Mouse (Mus musculus) CD4-positive naive resting alpha-beta T cell, adult 76 days (primary cell): Measurements from ENCODE around the gene Mrpl55. TPM values are rescaled to one million over a fixed set of nuclear protein-coding genes. Genes with fewer than 3 reads are reported as not detected.

Source experiments
- total RNA-seq: library from RNA; stranded (reverse); gene quantifications from one replicate; pipeline ENCODE4 v1.2.4, GENCODE M21; 2023

Mrpl55 gene
- total RNA-seq, result 14.7 TPM

DNA sequence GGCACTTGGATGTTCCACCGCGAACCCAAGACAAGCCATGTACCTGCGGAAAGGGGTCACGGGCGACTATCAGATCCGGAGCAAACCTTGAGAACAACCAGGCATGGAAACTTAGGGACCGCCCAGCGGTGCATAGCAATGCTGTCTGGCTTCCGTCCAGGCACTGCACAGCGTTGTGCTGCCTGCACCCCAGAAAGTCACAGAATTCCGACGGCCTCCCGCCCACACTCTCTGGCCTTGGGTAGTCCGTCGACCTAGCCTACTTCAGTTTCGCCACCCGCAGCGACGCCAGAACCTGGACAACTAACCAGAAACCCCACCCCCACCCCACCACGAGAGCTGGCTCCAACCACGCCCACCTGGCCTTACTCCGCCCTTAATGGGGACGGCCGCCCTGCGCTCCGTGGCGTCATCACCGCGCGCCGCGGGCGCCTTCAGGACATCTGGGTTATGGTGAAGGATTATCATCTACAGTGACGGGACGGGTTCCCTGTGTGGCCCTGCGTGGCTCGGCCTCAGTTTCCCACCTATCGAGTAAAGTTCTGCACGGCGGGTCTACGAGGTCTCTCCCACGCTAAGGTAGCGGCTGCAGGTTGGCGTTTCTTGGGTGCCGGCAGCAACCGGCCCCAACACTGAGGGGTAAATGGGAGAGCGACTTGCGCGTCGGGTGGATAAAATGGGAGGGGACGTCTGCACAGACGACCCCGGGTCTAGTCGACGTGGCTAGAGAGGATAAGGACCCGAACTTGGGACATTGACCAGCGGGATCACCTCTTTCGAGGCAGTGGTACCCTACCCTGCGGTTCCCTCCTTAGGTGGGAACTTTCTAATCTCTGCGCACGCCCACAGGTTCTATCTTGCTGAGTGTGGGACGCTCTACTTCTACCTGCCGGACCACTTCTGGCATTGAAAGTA is at the start of gene Mrpl55:
Gene Mrpl55, plus strand, starts transcription at position 406 of the 915 bp plus-strand sequence.

GRCm38 (mm10) chr11:59163255-59164236 is 38.7 kb upstream of the Mrpl55 start, which contains the start of gene Iba57:
TSS of gene Iba57 (minus strand) at chr11:59163739.

DNA sequence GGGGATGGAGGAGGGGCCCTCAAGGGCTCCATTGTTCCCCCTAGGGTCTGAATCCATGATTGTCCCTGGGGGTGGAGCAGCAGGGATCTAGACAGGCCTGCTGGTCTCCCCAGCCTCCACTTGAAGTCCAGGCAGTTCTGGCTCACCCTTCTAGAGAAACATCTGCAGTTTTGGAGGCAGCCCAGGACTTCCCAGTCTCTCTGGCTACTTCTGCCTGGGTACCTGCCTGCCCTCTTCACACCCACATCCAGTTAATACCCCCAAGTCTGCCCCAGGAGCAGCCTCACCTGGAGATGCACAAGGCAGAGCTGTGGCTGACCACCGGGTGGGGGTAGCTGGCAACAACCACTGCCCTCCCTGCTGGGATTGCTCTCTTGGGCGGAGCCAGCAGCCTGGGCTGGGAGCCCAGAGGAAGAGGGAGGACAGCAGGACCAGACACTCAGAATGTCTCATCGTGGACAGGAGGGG is 19.4 kb upstream of the Mrpl55 start, which contains the start of gene Gjc2:
Gene Gjc2, minus strand, starts transcription at position 350 of the 468 bp plus-strand sequence.

DNA sequence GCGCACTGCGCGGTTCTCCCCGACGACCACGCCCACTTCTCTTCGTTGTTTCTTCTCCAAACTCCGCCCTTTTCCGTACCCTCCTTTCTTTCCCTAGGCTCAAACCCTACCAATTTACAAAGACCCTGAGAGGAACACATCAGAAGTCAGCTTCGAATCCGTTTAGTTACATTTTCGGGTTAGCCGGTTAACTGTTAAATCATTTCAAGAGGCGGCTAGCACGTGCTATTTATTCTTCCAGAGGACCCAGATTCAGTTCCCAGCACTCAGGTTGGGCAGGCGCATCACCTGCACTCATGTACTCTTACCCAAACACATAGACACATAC is 10.3 kb upstream of the Mrpl55 start, which contains the start of gene Guk1:
Gene Guk1, minus strand, starts transcription at position 154 of the 328 bp plus-strand sequence.

DNA sequence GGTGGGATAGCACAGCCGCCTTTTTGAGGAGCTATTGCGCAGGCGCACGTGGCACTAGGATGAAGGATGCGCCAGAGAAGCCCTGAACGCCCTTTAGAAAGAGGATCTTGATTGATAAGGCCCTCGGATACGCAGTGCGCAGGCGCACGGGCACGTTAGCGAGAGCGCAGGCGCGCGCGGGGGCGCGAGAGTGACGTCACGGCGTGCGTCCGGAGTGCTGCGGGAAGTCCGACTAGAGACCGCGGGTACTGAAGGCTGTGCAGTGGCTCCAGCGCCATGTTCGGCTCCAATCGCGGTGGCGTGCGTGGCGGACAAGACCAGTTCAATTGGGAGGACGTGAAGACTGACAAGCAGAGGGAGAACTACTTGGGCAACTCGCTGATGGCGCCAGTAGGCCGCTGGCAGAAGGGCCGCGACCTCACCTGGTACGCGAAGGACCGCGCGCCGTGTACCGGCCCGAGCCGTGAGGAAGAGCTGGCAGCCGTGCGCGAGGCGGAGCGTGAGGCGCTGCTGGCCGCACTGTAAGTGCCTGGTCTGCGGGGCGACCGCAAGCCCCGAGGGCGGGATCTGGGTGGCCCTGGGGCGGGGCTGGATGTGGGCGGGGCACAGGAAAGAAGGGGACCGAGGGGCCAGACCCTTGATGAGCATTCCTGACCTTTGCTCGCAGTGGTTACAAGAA is 6.0 kb downstream of the Mrpl55 start, which contains the start of gene 2310033P09Rik:
Gene 2310033P09Rik, plus strand, starts transcription at position 169 of the 679 bp plus-strand sequence.

GRCm38 (mm10) chr11:59228122-59228953 is 26.1 kb downstream of the Mrpl55 start, which contains the start of gene Arf1:
TSS of gene Arf1 (minus strand) at chr11:59228270.

Other genes starting within 250 kb of the Mrpl55 start
- 34.6 TPM for gene Hist3h2a, start 247.8 kb upstream of the Mrpl55 start, total RNA-seq
- 0.38 TPM for gene Trim17, start 247.8 kb upstream of the Mrpl55 start, total RNA-seq
- gene Trim11, start 224.4 kb upstream of the Mrpl55 start, total RNA-seq, result 55.2 TPM
- gene Obscn, start 66.1 kb upstream of the Mrpl55 start, total RNA-seq, result 0.18 TPM
- 48.0 TPM for gene Iba57, start 38.7 kb upstream of the Mrpl55 start, total RNA-seq
- not detected for gene Gjc2, start 19.3 kb upstream of the Mrpl55 start, total RNA-seq
- gene Guk1, start 10.3 kb upstream of the Mrpl55 start, total RNA-seq, result 29.6 TPM
- gene 2310033P09Rik, start 5.8 kb downstream of the Mrpl55 start, total RNA-seq, result 24.3 TPM
- gene Arf1, start 25.8 kb downstream of the Mrpl55 start, total RNA-seq, result 228 TPM
- gene Wnt3a, start 88.3 kb downstream of the Mrpl55 start, total RNA-seq, result not detected
- gene Wnt9a, start 104.4 kb downstream of the Mrpl55 start, total RNA-seq, result not detected
- gene Prss38, start 173.2 kb downstream of the Mrpl55 start, total RNA-seq, result not detected
- 9.6 TPM for gene Jmjd4, start 247.6 kb downstream of the Mrpl55 start, total RNA-seq
- 19.1 TPM for gene Snap47, start 248.7 kb downstream of the Mrpl55 start, total RNA-seq